Mouse (Mus musculus): Measurements from ENCODE around the gene Mrpl28.

- TF ChIP-seq POLR2A (IDR thresholded peaks at IDR 0.05; ENCODE audit: borderline replicate concordance, low read depth, low read length) (no peak), CTCF (IDR thresholded peaks at IDR 0.05; ENCODE audit: low read depth, low read length) (no peak)
Observed at GRCm38 (mm10) chr17:26143386-26143785, 20.1 kb downstream of the Mrpl28 start.
